In the genomic region with DNA sequence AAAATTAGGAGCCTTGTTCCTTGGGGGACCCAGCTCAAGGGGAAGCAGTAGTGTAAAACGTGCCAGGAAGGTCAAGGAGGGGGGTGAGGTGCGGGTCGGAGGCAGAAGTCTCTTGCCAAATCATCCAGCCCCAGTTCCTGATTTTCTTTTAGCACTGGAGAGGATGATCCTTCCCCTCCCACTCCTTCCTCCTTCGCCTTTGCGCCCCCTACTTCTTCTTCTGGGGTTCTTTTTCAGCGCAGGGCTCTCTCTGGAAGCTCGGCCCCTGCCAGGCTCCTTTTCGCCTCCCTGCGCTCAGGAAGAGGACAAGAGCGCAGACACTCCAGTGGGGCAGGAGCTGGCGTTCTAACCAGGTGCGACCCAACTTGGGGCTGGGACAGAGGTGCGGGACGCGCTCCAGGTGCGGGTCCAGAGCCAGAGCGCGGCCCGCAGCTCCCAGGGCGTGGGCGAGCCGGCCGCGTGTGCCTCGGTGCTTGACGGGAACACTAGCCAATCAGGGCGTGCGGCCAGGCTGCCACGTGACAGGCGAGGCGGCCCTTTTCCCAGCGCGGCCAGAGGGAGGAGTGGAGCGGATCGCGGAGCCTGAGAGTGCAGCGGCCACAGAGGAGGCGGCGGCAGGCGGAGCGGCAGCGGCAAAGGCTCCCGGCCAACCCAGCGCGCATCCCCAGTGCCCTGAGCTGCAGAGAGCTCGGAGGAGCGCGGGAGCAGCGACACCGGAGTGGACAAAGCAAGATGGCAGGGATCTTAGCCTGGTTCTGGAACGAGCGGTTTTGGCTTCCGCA, we compare ENCODE assay signal across 8 mouse cellular contexts. TPM values are rescaled to one million over a fixed set of nuclear protein-coding genes. Genes with fewer than 3 reads are reported as not detected.
DNase-seq lines count a peak whose midpoint lies in the region; ATAC-seq lines count a peak whose summit lies in the region.

A gene (plus strand): TSS at position 538 of the 782 bp plus-strand sequence.

- no peaks in the 10 kb centered on the region for H3K27me3 ChIP-seq in intestine, embryonic 16.5 days (replicated peaks; ENCODE audit: control insufficient read depth, insufficient read depth, low read length)

- DNase-seq in adrenal gland, adult 2 months, result peak; percentile 99
- peak; percentile 95 for DNase-seq in embryo, embryonic 10.5 days (ENCODE audit: low spot score)
- peak; percentile 95 to 98 for DNase-seq in gastrocnemius, postnatal 4 days (ENCODE audit: low spot score in 2 of 2)
- DNase-seq in left cerebral cortex, postnatal 25 days (ENCODE audit: low spot score in 2 of 2), result peak; percentile 98
- DNase-seq in mesoderm, embryonic 11.5 days (ENCODE audit: low read depth, low spot score), result peak; percentile 95
- DNase-seq in right cerebral cortex, postnatal 25 days, result peak; percentile 99
- peak; percentile 95 to 97 for DNase-seq in urinary bladder, postnatal 36 days (ENCODE audit: low spot score in 2 of 2)

- peak; percentile 97 for ATAC-seq in intestine, embryonic 16.5 days

- H3K9ac ChIP-seq in intestine, embryonic 16.5 days (ENCODE audit: low read depth, low read length), result peak within 1 kb of the TSS; percentile 93

- H3K4me1 ChIP-seq in intestine, embryonic 16.5 days (ENCODE audit: control insufficient read depth, insufficient read depth, low read length), result peaks cover 14% of the 10 kb centered on the region

- WGBS in intestine, embryonic 16.5 days, result 1% methylated on average over 53 of the region's 53 CpGs

- no peaks in the 10 kb centered on the region for H3K36me3 ChIP-seq in intestine, embryonic 16.5 days (ENCODE audit: control insufficient read depth, insufficient read depth, low read length)

- intact Hi-C loops in left cerebral cortex, postnatal 25 days (cut with DNase I), result loop anchor here (5.0 kb wide), 1 partner anchor 186 kb away; no protein-coding TSS in a partner anchor

- no peaks in the 10 kb centered on the region for H3K9me3 ChIP-seq in intestine, embryonic 16.5 days (ENCODE audit: control insufficient read depth, low read length)

- H3K4me3 ChIP-seq in intestine, embryonic 16.5 days (ENCODE audit: low read length), result peak within 1 kb of the TSS; percentile 92

- H3K4me2 ChIP-seq in intestine, embryonic 16.5 days (ENCODE audit: low read depth, low read length), result peak within 1 kb of the TSS; percentile 93

- peak within 1 kb of the TSS; percentile 85 for H3K27ac ChIP-seq in intestine, embryonic 16.5 days (ENCODE audit: low read length)

RNA-seq across cellular contexts. Expression of the gene that starts here (rescaled TPM):
- total RNA-seq in adrenal gland, adult 2 months (2021), result 1 to 10 TPM; 4.3 to 5.3 TPM
- polyA plus RNA-seq in adrenal gland, adult 2 months (2012; rRNA removed), result 0.94 and 1.2 TPM in 2 replicates
- total RNA-seq in gastrocnemius, postnatal 4 days (2021), result 10 to 100 TPM; 11.4 to 11.7 TPM
- 39.6 and 47.9 TPM in 2 replicates for polyA plus RNA-seq in intestine, embryonic 16.5 days (2015; fragmentation: Nextera tagmentation; extraction: Ambion mirVana)
- 10 to 100 TPM; 72.1 to 76.6 TPM for total RNA-seq in left cerebral cortex, postnatal 25 days (2021)

Comparison
In these comparisons a context has a peak if more than half of its experiments do, and no peak if none do; other contexts are left out.
1. Peak in every context shown above with its lines: DNase-seq, ATAC-seq, H3K4me3 ChIP-seq and H3K27ac ChIP-seq.
2. RNA of the gene that starts here (total RNA-seq): 72.1 to 76.6 TPM in left cerebral cortex, postnatal 25 days; 11.4 to 11.7 TPM in gastrocnemius, postnatal 4 days and 4.3 to 5.3 TPM in adrenal gland, adult 2 months; every median in the first group is over 4 times any median in the second.
3. RNA of the gene that starts here (polyA plus RNA-seq): 39.6 to 47.9 TPM in intestine, embryonic 16.5 days; 0.94 to 1.2 TPM in adrenal gland, adult 2 months; every median in the first group is over 10 times any median in the second.